Mouse (Mus musculus) MEL (cell line): ENCODE results near the gene Flg. TPM values are rescaled to one million over a fixed set of nuclear protein-coding genes. Genes with fewer than 3 reads are reported as not detected.

Source experiments
- DNase-seq: peaks from one replicate; pipeline ENCODE4 v3.0.0; 2011; ENCODE audit warnings: low read depth, low spot score
- H3K27ac ChIP-seq: 2 replicates; pipeline ENCODE4 v1.5.1; 2012; ENCODE audit warnings: low read depth, mild to moderate bottlenecking, control low read depth, low read length, moderate library complexity; ENCODE audit not compliant: control insufficient read depth
- H3K27me3 ChIP-seq, 2 experiments: fragments of 150-350 bp in 1 of 2; sonication (generic) in 1 of 2; 2 replicates each; pipeline ENCODE4 v1.6.1; 2012; ENCODE audit warnings: low read length in 2 of 2, mild to moderate bottlenecking in 2 of 2, improper control_type of control experiment in 1 of 2, moderate library complexity in 1 of 2; ENCODE audit not compliant: insufficient read depth in 2 of 2, control insufficient read depth in 1 of 2
- H3K36me3 ChIP-seq, 2 experiments: 2 replicates each; pipeline ENCODE4 v1.6.1; 2012 to 2014; ENCODE audit warnings: low read length in 2 of 2, improper control_type of control experiment in 1 of 2, inconsistent platforms in 1 of 2, mild to moderate bottlenecking in 1 of 2; ENCODE audit not compliant: insufficient read depth in 2 of 2, control insufficient read depth in 1 of 2
- H3K4me1 ChIP-seq, 2 experiments: fragments of 150-350 bp in 1 of 2; sonication (generic) in 1 of 2; 2 replicates each; pipeline ENCODE4 v1.6.1; 2012; ENCODE audit warnings: low read length in 2 of 2, improper control_type of control experiment in 1 of 2, mild to moderate bottlenecking in 1 of 2; ENCODE audit not compliant: insufficient read depth in 2 of 2, control insufficient read depth in 1 of 2
- H3K4me3 ChIP-seq, 2 experiments: fragments of 150-350 bp in 1 of 2; sonication (generic) in 1 of 2; 2 replicates each; pipeline ENCODE4 v1.5.1; 2012; ENCODE audit warnings: low read depth in 2 of 2, low read length in 2 of 2, mild to moderate bottlenecking in 2 of 2, moderate library complexity in 2 of 2, control low read depth in 1 of 2, improper control_type of control experiment in 1 of 2; ENCODE audit not compliant: control insufficient read depth in 1 of 2, insufficient read depth in 1 of 2
- H3K79me2 ChIP-seq: 2 replicates; pipeline ENCODE4 v1.6.1; 2012; ENCODE audit warnings: mild to moderate bottlenecking, low read length, moderate library complexity; ENCODE audit not compliant: control insufficient read depth, poor library complexity, insufficient read depth
- H3K9ac ChIP-seq: 2 replicates; pipeline ENCODE4 v1.6.1; 2012; ENCODE audit warnings: low read depth, mild to moderate bottlenecking, control low read depth, low read length, moderate library complexity; ENCODE audit not compliant: control insufficient read depth, poor library complexity, severe bottlenecking
- H3K9me3 ChIP-seq: fragments of 150-350 bp; sonication (generic); replicated peaks from 2 replicates; pipeline ENCODE4 v1.6.1; 2012; ENCODE audit warnings: mild to moderate bottlenecking, low read length, improper control_type of control experiment, moderate library complexity; ENCODE audit not compliant: insufficient read depth
- BHLHE40 ChIP-seq: IDR thresholded peaks from 2 replicates; pipeline ENCODE4 v1.6.1; 2012; ENCODE audit warnings: low read depth, mild to moderate bottlenecking, inconsistent platforms, low read length, improper control_type of control experiment, borderline replicate concordance
- CHD1 ChIP-seq: IDR thresholded peaks from 2 replicates; pipeline ENCODE4 v1.6.1; 2012; ENCODE audit warnings: low read depth, mild to moderate bottlenecking, inconsistent platforms, low read length, improper control_type of control experiment
- CTCF ChIP-seq, 3 experiments: IDR thresholded peaks in 2 of 3; conservative IDR thresholded peaks in 1 of 3; 2 replicates each; pipeline ENCODE4 v1.5.1; 2011 to 2012; ENCODE audit warnings: low read length in 3 of 3, low read depth in 2 of 3, mild to moderate bottlenecking in 2 of 3, improper control_type of control experiment in 1 of 3, inconsistent platforms in 1 of 3, mixed read lengths in 1 of 3, moderate library complexity in 1 of 3; ENCODE audit not compliant: control insufficient read depth in 1 of 3, insufficient read depth in 1 of 3, poor library complexity in 1 of 3, severe bottlenecking in 1 of 3
- E2F4 ChIP-seq: IDR thresholded peaks from 2 replicates; pipeline ENCODE4 v1.6.1; 2011; ENCODE audit warnings: low read depth, low read length, improper control_type of control experiment, borderline replicate concordance
- EP300 ChIP-seq, 2 experiments: IDR thresholded peaks; 2 replicates each; pipeline ENCODE4 v1.6.1; 2011; ENCODE audit warnings: improper control_type of control experiment in 2 of 2, low read length in 2 of 2, low read depth in 1 of 2, mild to moderate bottlenecking in 1 of 2
- ETS1 ChIP-seq: IDR thresholded peaks from 2 replicates; pipeline ENCODE4 v1.6.1; 2012; ENCODE audit warnings: low read depth, mild to moderate bottlenecking, inconsistent platforms, low read length, improper control_type of control experiment, moderate library complexity
- GABPA ChIP-seq: IDR thresholded peaks from 2 replicates; pipeline ENCODE4 v1.6.1; 2012; ENCODE audit warnings: low read depth, mild to moderate bottlenecking, inconsistent platforms, low read length, improper control_type of control experiment, moderate library complexity
- JUND ChIP-seq: IDR thresholded peaks from 2 replicates; pipeline ENCODE4 v1.6.1; 2011; ENCODE audit warnings: low read depth, mild to moderate bottlenecking, improper control_type of control experiment, low read length
- KAT2A ChIP-seq: conservative IDR thresholded peaks from 2 replicates; pipeline ENCODE4 v1.6.1; 2012; ENCODE audit warnings: low read depth, low read length, improper control_type of control experiment, inconsistent platforms
- MAZ ChIP-seq: IDR thresholded peaks from 2 replicates; pipeline ENCODE4 v1.6.1; 2012; ENCODE audit warnings: low read depth, mild to moderate bottlenecking, inconsistent platforms, low read length, improper control_type of control experiment
- MEF2A ChIP-seq: IDR thresholded peaks from 2 replicates; pipeline ENCODE4 v1.6.1; 2014; ENCODE audit warnings: low read depth, mild to moderate bottlenecking, inconsistent platforms, low read length, improper control_type of control experiment; ENCODE audit not compliant: poor library complexity, insufficient replicate concordance, severe bottlenecking; ENCODE audit errors: extremely low read depth
- MYB ChIP-seq: IDR thresholded peaks from 2 replicates; pipeline ENCODE4 v1.6.1; 2011; ENCODE audit warnings: mild to moderate bottlenecking, low read depth, low read length, improper control_type of control experiment
- NELFE ChIP-seq: IDR thresholded peaks from 2 replicates; pipeline ENCODE4 v1.6.1; 2011; ENCODE audit warnings: low read depth, low read length, improper control_type of control experiment
- NRF1 ChIP-seq: IDR thresholded peaks from 2 replicates; pipeline ENCODE4 v1.6.1; 2014; ENCODE audit warnings: low read depth, mild to moderate bottlenecking, inconsistent platforms, low read length, improper control_type of control experiment, moderate library complexity; ENCODE audit not compliant: poor library complexity, insufficient read depth, severe bottlenecking
- POLR2A ChIP-seq, 2 experiments: IDR thresholded peaks; 2 replicates each; pipeline ENCODE4 v1.6.1; 2011 to 2012; ENCODE audit warnings: low read length in 2 of 2, mild to moderate bottlenecking in 2 of 2, control low read depth in 1 of 2, improper control_type of control experiment in 1 of 2, low read depth in 1 of 2, moderate library complexity in 1 of 2; ENCODE audit not compliant: control insufficient read depth in 1 of 2, insufficient read depth in 1 of 2, poor library complexity in 1 of 2
- POLR2AphosphoS2 ChIP-seq: IDR thresholded peaks from 2 replicates; pipeline ENCODE4 v1.6.1; 2011; ENCODE audit warnings: low read length, improper control_type of control experiment
- POLR2AphosphoS5 ChIP-seq: IDR thresholded peaks from 2 replicates; pipeline ENCODE4 v1.6.1; 2012; ENCODE audit warnings: low read depth, borderline replicate concordance, mild to moderate bottlenecking, inconsistent platforms, low read length, moderate library complexity, mixed read lengths
- TAL1 ChIP-seq: IDR thresholded peaks from 2 replicates; pipeline ENCODE4 v1.6.1; 2012; ENCODE audit warnings: mild to moderate bottlenecking, inconsistent platforms, low read length, moderate library complexity, mixed read lengths
- TBP ChIP-seq: IDR thresholded peaks from 2 replicates; pipeline ENCODE4 v1.8.0; 2011; ENCODE audit warnings: low read depth, low read length, improper control_type of control experiment
- UBTF ChIP-seq: IDR thresholded peaks from 2 replicates; pipeline ENCODE4 v1.6.1; 2012; ENCODE audit warnings: low read depth, mild to moderate bottlenecking, inconsistent platforms, low read length, improper control_type of control experiment, moderate library complexity, borderline replicate concordance; ENCODE audit not compliant: insufficient read depth
- USF1 ChIP-seq: IDR thresholded peaks from 2 replicates; pipeline ENCODE4 v1.6.1; 2014; ENCODE audit warnings: low read depth, mild to moderate bottlenecking, inconsistent platforms, low read length, improper control_type of control experiment, moderate library complexity
- ZC3H11A ChIP-seq: IDR thresholded peaks from 2 replicates; pipeline ENCODE4 v1.6.1; 2012; ENCODE audit warnings: low read depth, mild to moderate bottlenecking, inconsistent platforms, low read length, improper control_type of control experiment
- ZNF384 ChIP-seq: IDR thresholded peaks from 2 replicates; pipeline ENCODE4 v1.6.1; 2012; ENCODE audit warnings: low read depth, mild to moderate bottlenecking, inconsistent platforms, low read length, improper control_type of control experiment
- polyA plus RNA-seq, 2 experiments: library from polyadenylated mRNA; stranded (reverse) in 1 of 2; unstranded in 1 of 2; fragments of >175 nt in 1 of 2; fragments of >200 nt in 1 of 2; gene quantifications; 2 replicates each; pipeline versions ENCODE4 v1.2.1 to v1.2.4; 2012; ENCODE audit warnings: low replicate concordance in 2 of 2, low read depth in 1 of 2; ENCODE audit not compliant: insufficient read length in 2 of 2, insufficient read depth in 1 of 2, missing spikeins in 1 of 2
- total RNA-seq: library from RNA; depleted of rRNA; stranded (reverse); fragments of 300-350 nt; gene quantifications from 2 replicates; pipeline ENCODE4 v1.2.3, GENCODE M21; 2012

Gene Flg
- total and polyA plus RNA-seq, 3 experiments: not detected

GRCm38 (mm10) chr3:93299832-93300231 is 26.5 kb downstream of the Flg start:
- Histone ChIP-seq H3K4me1 (no peaks in the 10 kb centered on the region), H3K36me3 (no peaks in the 10 kb centered on the region), H3K27ac (no peak overlapping the region), H3K9ac (no peak overlapping the region), H3K27me3 (no peaks in the 10 kb centered on the region), H3K79me2 (no peaks in the 10 kb centered on the region), H3K4me3 (no peak overlapping the region), H3K9me3 (no peaks in the 10 kb centered on the region)
- DNase-seq: no peak
- no peak for TF ChIP-seq NELFE
- no peak for TF ChIP-seq ETS1
- TF ChIP-seq ZC3H11A: no peak
- no peak for TF ChIP-seq BHLHE40
- no peak for TF ChIP-seq CHD1
- TF ChIP-seq TAL1: no peak
- TF ChIP-seq TBP: no peak
- TF ChIP-seq MYB: no peak
- no peak for TF ChIP-seq POLR2AphosphoS2
- TF ChIP-seq MEF2A: no peak
- no peak for TF ChIP-seq JUND

- Histone ChIP-seq H3K4me3 (no peak overlapping the region), H3K4me1 (no peaks in the 10 kb centered on the region), H3K27me3 (no peaks in the 10 kb centered on the region), H3K9me3 (no peaks in the 10 kb centered on the region), H3K9ac (no peak overlapping the region), H3K36me3 (no peaks in the 10 kb centered on the region), H3K79me2 (no peaks in the 10 kb centered on the region), H3K27ac (no peak overlapping the region)
- no peak for TF ChIP-seq ZNF384
- TF ChIP-seq UBTF: no peak
- TF ChIP-seq CTCF (IDR thresholded peaks at IDR 0.05 in 2 of 3, conservative IDR thresholded peaks at IDR 0.05 in 1 of 3; ENCODE audit: control insufficient read depth in 1 of 3, insufficient read depth in 1 of 3, low read depth in 2 of 3, low read length in 3 of 3, poor library complexity in 1 of 3, severe bottlenecking in 1 of 3): no peak
- no peak for TF ChIP-seq KAT2A
- TF ChIP-seq MYB: no peak
- no peak for TF ChIP-seq JUND
- TF ChIP-seq POLR2A (IDR thresholded peaks at IDR 0.05; ENCODE audit: control insufficient read depth in 1 of 2, insufficient read depth in 1 of 2, low read depth in 1 of 2, low read length in 2 of 2, poor library complexity in 1 of 2): no peak
- TF ChIP-seq E2F4: no peak
- no peak for TF ChIP-seq EP300 (IDR thresholded peaks at IDR 0.05; ENCODE audit: low read depth in 1 of 2, low read length in 2 of 2)
- no peak for TF ChIP-seq NRF1
- TF ChIP-seq MAZ: no peak
- TF ChIP-seq POLR2AphosphoS5: no peak
- TF ChIP-seq TAL1: no peak
- no peak for TF ChIP-seq USF1
- TF ChIP-seq GABPA: no peak
- TF ChIP-seq CHD1: no peak
- no peak for TF ChIP-seq BHLHE40
- DNase-seq: no peak
Observed at GRCm38 (mm10) chr3:93301896-93302295, 28.6 kb downstream of the Flg start.
